Mouse (Mus musculus): ENCODE measurements around the gene Lenep. TPM values are rescaled to one million over a fixed set of nuclear protein-coding genes. Genes with fewer than 3 reads are reported as not detected.

Gene Lenep
- polyA plus RNA-seq, 1 experiment, result not detected

GRCm38 (mm10) chr3:89394006-89394893, 8.3 kb downstream of the Lenep start, which contains the start of gene Zbtb7b:
Gene Zbtb7b, minus strand, starts transcription at chr3:89394776.
- WGBS, result under 1% methylated on average over 41 of the region's 42 CpGs
- DNase-seq (ENCODE audit: low read depth, low spot score), result no peak

GRCm38 (mm10) chr3:89393605-89394004, 9.0 kb downstream of the Lenep start:
- peak; percentile 87 for DNase-seq (ENCODE audit: low read depth, low spot score)
- under 1% methylated on average over 15 of the region's 15 CpGs for WGBS

GRCm38 (mm10) chr3:89392871-89393311, 9.7 kb downstream of the Lenep start:
- DNase-seq (ENCODE audit: low read depth, low spot score), result no peak

DNA sequence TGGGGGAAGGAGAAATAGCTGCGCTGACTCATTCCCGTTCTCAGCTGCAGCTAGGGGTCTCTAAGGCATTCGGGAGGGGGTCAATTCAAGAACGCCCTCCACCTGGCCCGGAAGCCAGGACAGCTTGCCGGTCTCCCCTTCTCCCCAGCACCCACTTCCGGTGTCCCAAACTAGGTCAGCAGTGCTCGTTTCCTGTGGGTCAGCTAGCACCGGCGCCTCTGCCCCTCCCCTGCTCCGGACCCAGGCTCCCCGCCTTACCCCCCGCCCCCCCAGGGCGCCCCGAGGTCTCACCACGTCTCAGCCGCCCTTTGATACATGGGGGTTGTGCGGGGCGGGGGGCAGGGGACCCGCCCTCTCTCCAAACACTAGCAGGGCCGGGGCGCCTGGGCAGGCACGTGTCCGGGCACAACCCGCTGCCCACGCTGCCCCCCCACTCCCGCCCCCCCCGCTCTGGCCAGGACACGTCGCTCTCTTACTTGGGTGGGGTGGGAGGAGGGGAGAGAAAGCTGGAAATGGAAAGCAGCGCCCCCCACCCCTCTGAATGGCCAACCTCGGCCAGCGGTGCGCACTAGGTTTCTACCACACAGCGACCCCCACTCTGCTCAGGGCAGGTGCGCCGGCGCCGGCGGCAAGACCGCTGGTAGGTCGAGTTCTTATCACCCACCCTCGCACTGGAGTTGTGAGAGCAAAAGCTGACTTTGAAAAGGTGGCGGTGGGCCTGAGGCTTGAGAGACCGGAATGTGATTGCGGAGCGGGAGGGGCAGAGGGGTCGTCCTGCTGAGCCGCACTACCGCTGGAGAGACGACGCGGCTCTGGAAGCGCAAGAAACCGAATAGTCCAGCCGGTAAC, 10.7 kb downstream of the Lenep start:
- no peak for DNase-seq (ENCODE audit: low read depth, low spot score)
- WGBS, result 1% methylated on average over 46 of the region's 56 CpGs

More at GRCm38 (mm10) chr3:89392871-89393311, 9.7 kb downstream of the Lenep start:
- WGBS, result under 1% methylated on average over 23 of the region's 24 CpGs

GRCm38 (mm10) chr3:89390699-89391662, 11.6 kb downstream of the Lenep start:
- 7% methylated on average over 19 of the region's 19 CpGs for WGBS
- no peak for DNase-seq (ENCODE audit: low read depth, low spot score)

DNA sequence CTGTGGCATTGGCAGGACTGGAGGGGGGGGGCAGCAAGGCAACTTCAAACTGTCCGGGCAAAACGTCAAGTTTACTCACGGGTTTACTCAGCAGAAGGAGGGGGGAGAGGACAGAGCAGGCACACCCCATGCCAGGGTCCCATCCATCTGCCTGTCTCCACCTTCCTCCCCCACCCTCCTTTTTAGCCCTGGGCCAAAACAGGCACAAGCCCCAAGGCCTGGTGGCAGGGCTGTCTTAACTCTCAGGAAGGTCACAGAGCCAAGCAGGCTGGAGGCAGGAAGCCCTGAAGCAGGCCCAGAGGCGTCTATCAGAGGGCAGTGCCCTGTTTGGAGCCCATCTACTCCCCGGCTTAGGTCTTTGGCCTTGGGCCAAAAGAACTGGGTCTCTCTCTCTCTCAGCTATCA, 12.5 kb downstream of the Lenep start:
- 9% methylated on average over 5 of the region's 5 CpGs for WGBS
- DNase-seq (ENCODE audit: low read depth, low spot score), result no peak

GRCm38 (mm10) chr3:89388901-89389740, 13.5 kb downstream of the Lenep start:
- no peak for DNase-seq (ENCODE audit: low read depth, low spot score)
- 27% methylated on average over 6 of the region's 6 CpGs for WGBS

- DNase-seq (ENCODE audit: low read depth, low spot score), result peak; percentile 92
- 26% methylated on average over 11 of the region's 11 CpGs for WGBS
These were observed 14.3 kb downstream of the Lenep start for GRCm38 (mm10) chr3:89388134-89388881.

- 30% methylated on average over 11 of the region's 11 CpGs for WGBS
- DNase-seq (ENCODE audit: low read depth, low spot score), result no peak
These were observed 15.0 kb downstream of the Lenep start for GRCm38 (mm10) chr3:89387632-89388031.

DNA sequence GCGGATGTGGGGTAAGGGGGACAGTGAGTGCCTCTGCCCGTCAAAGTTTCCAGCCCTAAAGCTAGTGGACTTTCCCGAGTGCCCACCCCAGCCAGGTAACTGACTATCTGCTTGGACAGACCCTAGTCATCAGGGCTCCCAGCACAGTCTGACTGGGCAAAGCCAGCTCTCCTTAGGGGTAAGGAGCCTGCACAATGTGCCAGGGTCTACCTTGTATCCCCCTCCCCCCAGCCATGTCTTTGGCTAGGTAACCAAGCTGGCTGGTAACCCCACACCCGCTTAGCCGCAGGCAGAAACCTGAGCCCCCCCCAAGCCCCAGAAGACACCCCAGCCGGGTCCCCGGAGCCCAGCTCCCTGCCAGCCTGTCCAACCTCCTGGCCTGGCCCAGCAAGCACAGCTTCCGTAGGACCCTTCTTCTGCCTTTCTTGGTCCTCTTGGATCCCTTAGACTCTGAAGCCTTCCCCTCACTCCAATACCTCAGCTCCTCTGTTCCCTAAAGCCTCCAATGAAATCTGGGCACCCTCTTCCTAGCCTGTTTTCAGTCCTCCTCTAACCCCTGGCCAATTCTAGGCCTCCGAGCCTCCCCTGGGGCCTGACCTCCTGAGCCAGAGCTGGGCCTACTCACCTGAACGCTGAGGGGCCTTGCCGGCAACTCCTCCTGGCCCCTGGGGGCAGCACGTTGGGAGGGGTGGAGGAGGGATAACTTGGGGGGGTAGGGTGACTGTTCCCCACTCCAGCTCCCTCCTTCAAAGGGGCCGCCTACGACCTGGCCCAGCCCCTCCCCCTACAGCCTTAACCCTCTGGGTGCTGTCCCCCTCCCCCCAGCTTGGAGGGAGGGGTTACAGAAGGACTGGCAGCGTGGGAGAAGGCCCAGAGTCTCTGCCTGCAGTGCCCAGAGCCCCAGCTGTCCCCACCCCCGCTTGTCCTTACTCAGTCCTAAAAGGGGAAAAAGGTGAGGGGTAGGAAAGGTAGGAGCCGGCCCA, 15.9 kb downstream of the Lenep start:
- 56% methylated on average over 17 of the region's 17 CpGs for WGBS

DNA sequence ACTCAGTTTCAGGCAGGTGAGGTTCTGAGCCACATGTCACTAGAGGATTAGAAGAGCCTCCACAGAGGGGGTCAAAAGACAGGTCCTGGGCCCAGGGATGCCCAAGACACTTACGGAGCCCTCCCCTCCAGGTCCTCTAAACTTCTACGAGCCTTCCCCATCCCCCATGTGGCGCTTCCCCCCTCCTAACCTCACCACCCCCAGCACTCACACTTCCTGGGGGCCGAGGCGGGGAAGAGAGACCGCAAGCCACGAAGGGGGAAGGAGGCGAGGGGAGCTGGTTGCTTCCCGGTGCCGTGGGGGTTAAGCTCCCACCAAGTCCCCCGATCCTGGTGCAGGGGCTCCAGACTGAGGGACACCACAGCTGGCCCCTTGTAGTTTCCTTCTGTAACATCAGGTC, 17.1 kb downstream of the Lenep start:
- 60% methylated on average over 11 of the region's 11 CpGs for WGBS

More for the DNA sequence above, 15.9 kb downstream of the Lenep start:
- DNase-seq (ENCODE audit: low read depth, low spot score), result no peak

DNA sequence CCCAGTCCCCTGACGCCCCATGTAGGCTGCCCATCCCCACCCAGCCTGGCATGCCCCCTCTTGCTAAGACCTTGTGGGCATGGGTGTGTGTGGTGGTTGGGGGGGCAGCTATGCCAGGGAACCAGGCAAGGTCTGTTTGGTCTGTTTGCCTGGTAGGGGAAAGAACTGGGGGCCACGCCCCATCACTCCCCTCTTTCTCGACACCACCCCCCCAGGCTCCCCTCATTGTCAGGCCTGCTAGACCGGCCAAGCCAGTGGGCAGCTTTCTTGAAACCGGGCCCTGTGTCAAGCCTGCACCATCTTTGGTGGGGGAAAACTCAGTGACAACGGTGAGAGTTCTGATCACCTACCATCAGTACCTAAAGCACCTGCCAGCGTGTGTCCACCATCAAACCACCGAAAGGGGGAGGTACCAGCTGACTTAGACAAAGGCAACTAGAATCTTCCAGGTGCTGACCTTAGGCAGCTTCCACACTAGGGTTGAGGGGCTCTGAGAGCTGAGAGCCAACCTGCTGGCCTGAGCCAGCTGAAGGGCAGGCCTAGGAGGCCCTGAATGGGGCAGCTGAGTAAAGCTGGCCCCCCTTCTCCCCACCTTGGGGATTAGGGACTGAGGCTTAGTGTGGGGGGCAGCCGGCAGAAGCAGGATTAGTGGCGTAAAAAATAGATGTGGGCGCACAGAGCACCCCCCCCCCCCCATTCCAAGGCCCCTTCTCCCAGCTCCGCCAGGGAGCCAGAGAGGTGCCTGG, 18.1 kb downstream of the Lenep start:
- WGBS, result 47% methylated on average over 12 of the region's 12 CpGs
- DNase-seq (ENCODE audit: low read depth, low spot score), result no peak

More for the DNA sequence above, 17.1 kb downstream of the Lenep start:
- no peak for DNase-seq (ENCODE audit: low read depth, low spot score)

- 38% methylated on average over 5 of the region's 5 CpGs for WGBS
These were observed 18.8 kb downstream of the Lenep start for GRCm38 (mm10) chr3:89383651-89384255.

GRCm38 (mm10) chr3:89382950-89383349, 19.6 kb downstream of the Lenep start:
- WGBS, result 76% methylated on average over 5 of the region's 5 CpGs
- DNase-seq (ENCODE audit: low read depth, low spot score), result no peak

More at GRCm38 (mm10) chr3:89383651-89384255, 18.8 kb downstream of the Lenep start:
- DNase-seq (ENCODE audit: low read depth, low spot score), result no peak
